Mouse (Mus musculus) myocyte (in vitro differentiated cells): ENCODE results near the gene Dmkn. TPM values are rescaled to one million over a fixed set of nuclear protein-coding genes. Genes with fewer than 3 reads are reported as not detected.

Experiments
- H3K27me3 ChIP-seq: one replicate; pipeline ENCODE4 v1.6.1; 2011; ENCODE audit not compliant: control insufficient read depth, insufficient read depth, insufficient read length
- H3K36me3 ChIP-seq: one replicate; pipeline ENCODE4 v1.6.1; 2011; ENCODE audit not compliant: control insufficient read depth, insufficient read depth
- H3K4me2 ChIP-seq: one replicate; pipeline ENCODE4 v1.6.1; 2011; ENCODE audit warnings: low read depth, control low read depth
- H3K4me3 ChIP-seq: one replicate; pipeline ENCODE4 v1.5.1; 2011; ENCODE audit warnings: mild to moderate bottlenecking, control low read depth, moderate library complexity
- H3K79me2 ChIP-seq: one replicate; pipeline ENCODE4 v1.6.1; 2011; ENCODE audit not compliant: control insufficient read depth, insufficient read depth
- H3ac ChIP-seq: one replicate; pipeline ENCODE4 v1.6.1; 2011; ENCODE audit not compliant: control insufficient read depth, insufficient read length
- CEBPB ChIP-seq: IDR thresholded peaks from 2 replicates; pipeline ENCODE4 v1.6.1; 2011; ENCODE audit warnings: mild to moderate bottlenecking, moderate library complexity; ENCODE audit not compliant: poor library complexity, insufficient read depth, severe bottlenecking
- E2F4 ChIP-seq: IDR thresholded peaks from one replicate; pipeline ENCODE4 v1.6.1; 2011; ENCODE audit warnings: mild to moderate bottlenecking, control low read depth, moderate library complexity; ENCODE audit not compliant: insufficient read depth
- MAX ChIP-seq: IDR thresholded peaks from one replicate; pipeline ENCODE4 v1.6.1; 2011; ENCODE audit warnings: low read depth, mild to moderate bottlenecking, control low read depth
- MYOD1 ChIP-seq, 3 experiments: IDR thresholded peaks; one replicate each; pipeline ENCODE4 v1.6.1; 2011; ENCODE audit warnings: control low read depth in 2 of 3, low read depth in 2 of 3, mild to moderate bottlenecking in 2 of 3, moderate library complexity in 1 of 3; ENCODE audit not compliant: insufficient read length in 2 of 3, control insufficient read depth in 1 of 3
- MYOG ChIP-seq, 3 experiments: IDR thresholded peaks; one replicate each; pipeline ENCODE4 v1.6.1; 2011; ENCODE audit warnings: control low read depth in 2 of 3, low read depth in 2 of 3, mild to moderate bottlenecking in 2 of 3; ENCODE audit not compliant: insufficient read length in 2 of 3, control insufficient read depth in 1 of 3, insufficient read depth in 1 of 3
- POLR2A ChIP-seq: IDR thresholded peaks from one replicate; pipeline ENCODE4 v1.6.1; 2011; ENCODE audit warnings: low read depth, mild to moderate bottlenecking, control low read depth, moderate library complexity; ENCODE audit not compliant: insufficient read length
- POLR2AphosphoS2 ChIP-seq: IDR thresholded peaks from one replicate; pipeline ENCODE4 v1.6.1; 2011; ENCODE audit warnings: low read depth, control low read depth; ENCODE audit not compliant: insufficient read length
- REST ChIP-seq: IDR thresholded peaks from one replicate; pipeline ENCODE4 v1.6.1; 2011; ENCODE audit warnings: mild to moderate bottlenecking, control low read depth, moderate library complexity; ENCODE audit not compliant: insufficient read depth, insufficient read length
- SRF ChIP-seq: IDR thresholded peaks from one replicate; pipeline ENCODE4 v1.6.1; 2011; ENCODE audit warnings: low read depth; ENCODE audit not compliant: control insufficient read depth, insufficient read length
- TCF12 ChIP-seq: IDR thresholded peaks from one replicate; pipeline ENCODE4 v1.6.1; 2011; ENCODE audit warnings: mild to moderate bottlenecking, control low read depth; ENCODE audit not compliant: poor library complexity, insufficient read depth, severe bottlenecking
- TCF3 ChIP-seq: IDR thresholded peaks from one replicate; pipeline ENCODE4 v1.6.1; 2011; ENCODE audit warnings: low read depth, control low read depth; ENCODE audit not compliant: insufficient read length
- USF1 ChIP-seq: IDR thresholded peaks from one replicate; pipeline ENCODE4 v1.6.1; 2011; ENCODE audit warnings: low read depth, mild to moderate bottlenecking, control low read depth, moderate library complexity
- polyA plus RNA-seq: library from polyadenylated mRNA; unstranded; fragments of >200 nt; fragmentation: generic; extraction: Trizol; gene quantifications from one replicate; pipeline ENCODE4 v1.2.1, GENCODE M21; 2012; ENCODE audit warnings: missing spikeins

Dmkn gene
- polyA plus RNA-seq, 1 experiment: not detected

- H3K4me2 ChIP-seq: no peak overlapping the region
- TF ChIP-seq TCF12 (no peak), CEBPB (no peak), POLR2AphosphoS2 (no peak), POLR2A (no peak), USF1 (no peak), SRF (no peak), TCF3 (no peak), MYOG (IDR thresholded peaks at IDR 0.05; ENCODE audit: control insufficient read depth in 1 of 3, insufficient read depth in 1 of 3, insufficient read length in 2 of 3, low read depth in 2 of 3) (no peak), MYOD1 (IDR thresholded peaks at IDR 0.05; ENCODE audit: control insufficient read depth in 1 of 3, insufficient read length in 2 of 3, low read depth in 2 of 3) (no peak), REST (no peak), E2F4 (no peak), MAX (no peak)
Measured at GRCm38 (mm10) chr7:30765173-30765572, 1.6 kb downstream of the Dmkn start.

GRCm38 (mm10) chr7:30766408-30766807 is 2.9 kb downstream of the Dmkn start:
- no peaks in the 10 kb centered on the region for H3K79me2 ChIP-seq
- H3K27me3 ChIP-seq: peaks cover 31% of the 10 kb centered on the region
- H3K36me3 ChIP-seq: no peaks in the 10 kb centered on the region
- H3K4me2 ChIP-seq: no peak overlapping the region
- TF ChIP-seq SRF: no peak
- TF ChIP-seq MYOD1 (IDR thresholded peaks at IDR 0.05; ENCODE audit: control insufficient read depth in 1 of 3, insufficient read length in 2 of 3, low read depth in 2 of 3): no peak
- no peak for TF ChIP-seq TCF12
- TF ChIP-seq E2F4: no peak
- TF ChIP-seq POLR2A: no peak
- TF ChIP-seq MAX: no peak
- TF ChIP-seq CEBPB: no peak
- no peak for TF ChIP-seq POLR2AphosphoS2
- no peak for TF ChIP-seq TCF3
- TF ChIP-seq REST: no peak
- TF ChIP-seq USF1: no peak
- TF ChIP-seq MYOG (IDR thresholded peaks at IDR 0.05; ENCODE audit: control insufficient read depth in 1 of 3, insufficient read depth in 1 of 3, insufficient read length in 2 of 3, low read depth in 2 of 3): no peak
- H3ac ChIP-seq: no peak overlapping the region
- H3K4me3 ChIP-seq: no peak overlapping the region

More at GRCm38 (mm10) chr7:30765173-30765572, 1.6 kb downstream of the Dmkn start:
- H3K79me2 ChIP-seq: no peaks in the 10 kb centered on the region
- peaks cover 31% of the 10 kb centered on the region for H3K27me3 ChIP-seq
- H3ac ChIP-seq: no peak overlapping the region
- no peak overlapping the region for H3K4me3 ChIP-seq
- H3K36me3 ChIP-seq: no peaks in the 10 kb centered on the region

GRCm38 (mm10) chr7:30769236-30769635 is 5.7 kb downstream of the Dmkn start:
- TF ChIP-seq TCF3 (no peak), POLR2A (no peak), REST (no peak), MAX (no peak), POLR2AphosphoS2 (no peak), USF1 (no peak), MYOD1 (IDR thresholded peaks at IDR 0.05; ENCODE audit: control insufficient read depth in 1 of 3, insufficient read length in 2 of 3, low read depth in 2 of 3) (no peak), TCF12 (no peak), SRF (no peak), MYOG (IDR thresholded peaks at IDR 0.05; ENCODE audit: control insufficient read depth in 1 of 3, insufficient read depth in 1 of 3, insufficient read length in 2 of 3, low read depth in 2 of 3) (no peak), E2F4 (no peak), CEBPB (no peak)
- no peak overlapping the region for H3ac ChIP-seq
- H3K4me3 ChIP-seq: no peak overlapping the region
- no peak overlapping the region for H3K4me2 ChIP-seq
- H3K79me2 ChIP-seq: no peaks in the 10 kb centered on the region
- peaks cover 13% of the 10 kb centered on the region for H3K27me3 ChIP-seq
- H3K36me3 ChIP-seq: no peaks in the 10 kb centered on the region

- TF ChIP-seq POLR2A: no peak
- no peak for TF ChIP-seq MYOG (IDR thresholded peaks at IDR 0.05; ENCODE audit: control insufficient read depth in 1 of 3, insufficient read depth in 1 of 3, insufficient read length in 2 of 3, low read depth in 2 of 3)
- TF ChIP-seq SRF: no peak
- no peak for TF ChIP-seq TCF12
- no peak for TF ChIP-seq USF1
- TF ChIP-seq CEBPB: no peak
- no peak for TF ChIP-seq E2F4
- TF ChIP-seq MAX: no peak
- TF ChIP-seq REST: no peak
- no peak for TF ChIP-seq MYOD1 (IDR thresholded peaks at IDR 0.05; ENCODE audit: control insufficient read depth in 1 of 3, insufficient read length in 2 of 3, low read depth in 2 of 3)
- TF ChIP-seq POLR2AphosphoS2: no peak
- TF ChIP-seq TCF3: no peak
- Histone ChIP-seq H3K4me2 (no peak overlapping the region), H3K79me2 (no peaks in the 10 kb centered on the region), H3ac (no peak overlapping the region), H3K36me3 (no peaks in the 10 kb centered on the region), H3K27me3 (peaks cover 6% of the 10 kb centered on the region), H3K4me3 (no peak overlapping the region)
Measured at GRCm38 (mm10) chr7:30776104-30776503, 12.5 kb downstream of the Dmkn start.
